8 mouse cellular contexts compared by ENCODE assay signal in genomic region chr11:102946992-102947343, GRCm38 (mm10). TPM values are rescaled to one million over a fixed set of nuclear protein-coding genes. Genes with fewer than 3 reads are reported as not detected.
DNase-seq lines count a peak whose midpoint lies in the region; ATAC-seq and TF ChIP-seq lines count a peak whose summit lies in the region.

No protein-coding gene starts in this region.

- WGBS in lung, embryonic 16.5 days, result 7% methylated on average over 8 of the region's 8 CpGs
- WGBS in forebrain, embryonic 12.5 days, result 6% methylated on average over 8 of the region's 8 CpGs
- WGBS in limb, embryonic 12.5 days, result 6% methylated on average over 8 of the region's 8 CpGs
- 9% methylated on average over 8 of the region's 8 CpGs for WGBS in small intestine, adult 2 months

- no peak for DNase-seq in lung, adult 18-20 months
- no peak for DNase-seq in gastrocnemius, adult 18-20 months (ENCODE audit: low spot score)
- DNase-seq in right cerebral cortex, postnatal 4 days, result no peak

- TF ChIP-seq POLR2A in small intestine, adult 2 months (IDR thresholded peaks at IDR 0.05; ENCODE audit: low read depth, low read length), result no peak

- H3K4me3 ChIP-seq in lung, embryonic 16.5 days (ENCODE audit: low read length), result peak overlapping the region; percentile 44
- H3K4me3 ChIP-seq in forebrain, embryonic 12.5 days (replicated peaks), result peak overlapping the region; percentile 42
- H3K4me3 ChIP-seq in limb, embryonic 12.5 days (replicated peaks), result peak overlapping the region; percentile 42
- peak overlapping the region; percentile 52 for H3K4me3 ChIP-seq in small intestine, adult 2 months (ENCODE audit: low read depth, low read length)

- ATAC-seq in lung, embryonic 16.5 days (ENCODE audit: low read depth), result no peak
- ATAC-seq in forebrain, embryonic 12.5 days (ENCODE audit: low FRiP score), result no peak
- ATAC-seq in limb, embryonic 12.5 days (ENCODE audit: insufficient number of reproducible peaks, insufficient read depth, low FRiP score, low TSS enrichment, low read depth), result peak; percentile 12; the same call in 1 of the 2 replicates
- no peak for ATAC-seq in megakaryocyte progenitor cell, adult 5-6 weeks (replicated peaks; ENCODE audit: poor library complexity)

- no peak overlapping the region; the same call in 1 of the 2 replicates for H3K9ac ChIP-seq in lung, embryonic 16.5 days (ENCODE audit: low read length)
- no peak overlapping the region; the same call in 1 of the 2 replicates for H3K9ac ChIP-seq in forebrain, embryonic 12.5 days
- no peak overlapping the region for H3K9ac ChIP-seq in limb, embryonic 12.5 days (replicated peaks)

- peaks cover 18% of the 10 kb centered on the region for H3K4me1 ChIP-seq in lung, embryonic 16.5 days (replicated peaks; ENCODE audit: control insufficient read depth, insufficient read depth, low read length)
- H3K4me1 ChIP-seq in forebrain, embryonic 12.5 days, result peaks cover 47% of the 10 kb centered on the region
- peaks cover 32% of the 10 kb centered on the region for H3K4me1 ChIP-seq in limb, embryonic 12.5 days (replicated peaks)
- peaks cover 8% of the 10 kb centered on the region for H3K4me1 ChIP-seq in small intestine, adult 2 months (ENCODE audit: control insufficient read depth, insufficient read depth, insufficient read length, low read length)

- peaks cover 92% of the 10 kb centered on the region for H3K27me3 ChIP-seq in lung, embryonic 16.5 days (ENCODE audit: control insufficient read depth, insufficient read depth, low read depth, low read length)
- H3K27me3 ChIP-seq in forebrain, embryonic 12.5 days, result peaks cover 93% of the 10 kb centered on the region
- H3K27me3 ChIP-seq in limb, embryonic 12.5 days, result peaks cover 98% of the 10 kb centered on the region
- H3K27me3 ChIP-seq in small intestine, adult 2 months (ENCODE audit: control insufficient read depth, insufficient read depth, low read length), result peaks cover 57% of the 10 kb centered on the region

- H3K9me3 ChIP-seq in lung, embryonic 16.5 days (ENCODE audit: control insufficient read depth, low read length), result no peaks in the 10 kb centered on the region
- no peaks in the 10 kb centered on the region for H3K9me3 ChIP-seq in forebrain, embryonic 12.5 days
- H3K9me3 ChIP-seq in limb, embryonic 12.5 days, result no peaks in the 10 kb centered on the region

- no peak for TF ChIP-seq CTCF in small intestine, adult 2 months (IDR thresholded peaks at IDR 0.05; ENCODE audit: extremely low read depth, insufficient read length, insufficient replicate concordance, low read depth, low read length)

- H3K27ac ChIP-seq in lung, embryonic 16.5 days (ENCODE audit: low read length), result no peak overlapping the region
- no peak overlapping the region for H3K27ac ChIP-seq in forebrain, embryonic 12.5 days
- H3K27ac ChIP-seq in limb, embryonic 12.5 days, result no peak overlapping the region
- H3K27ac ChIP-seq in small intestine, adult 2 months (ENCODE audit: insufficient read depth, low read depth, low read length), result no peak overlapping the region

- no peaks in the 10 kb centered on the region for H3K36me3 ChIP-seq in lung, embryonic 16.5 days (ENCODE audit: control insufficient read depth, insufficient read depth, low read length)
- no peaks in the 10 kb centered on the region for H3K36me3 ChIP-seq in forebrain, embryonic 12.5 days (replicated peaks)
- H3K36me3 ChIP-seq in limb, embryonic 12.5 days, result no peaks in the 10 kb centered on the region
- no peaks in the 10 kb centered on the region for H3K36me3 ChIP-seq in small intestine, adult 2 months (ENCODE audit: control insufficient read depth, insufficient read depth, low read length)

- H3K4me2 ChIP-seq in lung, embryonic 16.5 days (ENCODE audit: low read depth, low read length), result peak overlapping the region; percentile 71
- peak overlapping the region; percentile 56 for H3K4me2 ChIP-seq in forebrain, embryonic 12.5 days
- peak overlapping the region; percentile 58 for H3K4me2 ChIP-seq in limb, embryonic 12.5 days

RNA-seq across cellular contexts. Expression of gene C1ql1, which starts 0.5 kb away (rescaled TPM):
- polyA plus RNA-seq in lung, embryonic 16.5 days (2015; fragmentation: Nextera tagmentation; extraction: Ambion mirVana), result 0.24 and 0.60 TPM in 2 replicates
- polyA plus RNA-seq in forebrain, embryonic 12.5 days (2016; fragmentation: Nextera tagmentation; extraction: Ambion mirVana), result 3.7 and 4.0 TPM in 2 replicates
- 1.3 and 1.6 TPM in 2 replicates for polyA plus RNA-seq in limb, embryonic 12.5 days (2016; fragmentation: Nextera tagmentation; extraction: Ambion mirVana)
- 0.29 and 0.70 TPM in 2 replicates for polyA plus RNA-seq in small intestine, adult 2 months (2012; rRNA removed)
- not detected for total RNA-seq in gastrocnemius, adult 18-20 months (2021)
- not detected in 2 replicates for total RNA-seq in megakaryocyte progenitor cell, adult 5-6 weeks (2015)
- total RNA-seq in megakaryocyte progenitor cell, adult 5-6 weeks (2017), result not detected in 2 replicates

RNA-seq across cellular contexts. Expression of gene Kif18b, which starts 22.0 kb away (rescaled TPM):
- 13.7 and 14.0 TPM in 2 replicates for polyA plus RNA-seq in lung, embryonic 16.5 days (2015; fragmentation: Nextera tagmentation; extraction: Ambion mirVana)
- polyA plus RNA-seq in forebrain, embryonic 12.5 days (2016; fragmentation: Nextera tagmentation; extraction: Ambion mirVana), result 10.8 and 13.0 TPM in 2 replicates
- polyA plus RNA-seq in limb, embryonic 12.5 days (2016; fragmentation: Nextera tagmentation; extraction: Ambion mirVana), result 10.3 and 13.1 TPM in 2 replicates
- polyA plus RNA-seq in small intestine, adult 2 months (2012; rRNA removed), result 2.2 and 5.0 TPM in 2 replicates
- not detected for total RNA-seq in gastrocnemius, adult 18-20 months (2021)
- 18.8 and 19.0 TPM in 2 replicates for total RNA-seq in megakaryocyte progenitor cell, adult 5-6 weeks (2015)
- 18.9 and 20.5 TPM in 2 replicates for total RNA-seq in megakaryocyte progenitor cell, adult 5-6 weeks (2017)

RNA-seq across cellular contexts. Expression of gene Gfap, which starts 46.3 kb away (rescaled TPM):
- 0.18 and 0.63 TPM in 2 replicates for polyA plus RNA-seq in lung, embryonic 16.5 days (2015; fragmentation: Nextera tagmentation; extraction: Ambion mirVana)
- polyA plus RNA-seq in forebrain, embryonic 12.5 days (2016; fragmentation: Nextera tagmentation; extraction: Ambion mirVana), result 0.09 TPM in 1 of 2 replicates, not detected in the other
- polyA plus RNA-seq in limb, embryonic 12.5 days (2016; fragmentation: Nextera tagmentation; extraction: Ambion mirVana), result 0.25 and 0.41 TPM in 2 replicates
- 0.30 and 0.65 TPM in 2 replicates for polyA plus RNA-seq in small intestine, adult 2 months (2012; rRNA removed)
- total RNA-seq in gastrocnemius, adult 18-20 months (2021), result not detected
- 0.10 TPM in 1 of 2 replicates, not detected in the other for total RNA-seq in megakaryocyte progenitor cell, adult 5-6 weeks (2015)
- not detected in 2 replicates for total RNA-seq in megakaryocyte progenitor cell, adult 5-6 weeks (2017)
